In the genomic region with DNA sequence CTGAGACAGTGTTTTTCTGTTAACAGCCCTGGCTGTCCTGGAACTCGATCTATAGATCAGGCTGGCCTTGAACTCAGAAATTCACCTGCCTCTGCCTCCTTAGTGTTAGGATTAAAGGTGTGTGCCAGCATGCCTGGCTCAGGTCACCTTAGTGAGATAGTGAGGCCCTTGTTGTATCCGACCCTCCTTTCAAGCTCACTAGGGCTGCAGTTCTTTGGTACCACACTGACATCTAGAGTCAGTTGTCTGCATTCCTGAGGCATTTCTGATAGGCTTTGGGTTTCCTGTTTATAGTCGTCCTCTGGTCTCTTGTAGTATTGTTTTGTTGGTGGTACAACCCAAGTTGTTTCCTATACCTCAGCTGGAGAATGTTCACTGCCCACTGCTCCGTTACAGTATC, we compare ENCODE assay signal across 8 mouse cellular contexts. TPM values are rescaled to one million over a fixed set of nuclear protein-coding genes. Genes with fewer than 3 reads are reported as not detected.
DNase-seq lines count a peak whose midpoint lies in the region; ATAC-seq and TF ChIP-seq lines count a peak whose summit lies in the region.

No protein-coding gene starts in this region.

- no peak overlapping the region for H3K4me2 ChIP-seq in forebrain, embryonic 14.5 days (ENCODE audit: low read length)
- H3K4me2 ChIP-seq in forebrain, embryonic 12.5 days: no peak overlapping the region
- no peak overlapping the region for H3K4me2 ChIP-seq in midbrain, embryonic 14.5 days (ENCODE audit: low read length)
- H3K4me2 ChIP-seq in midbrain, embryonic 11.5 days: no peak overlapping the region
- no peak overlapping the region for H3K4me2 ChIP-seq in intestine, embryonic 16.5 days (ENCODE audit: low read depth, low read length)

- WGBS in forebrain, embryonic 14.5 days: 67% methylated on average over 4 of the region's 4 CpGs
- WGBS in forebrain, embryonic 12.5 days: 69% methylated on average over 4 of the region's 4 CpGs
- 62% methylated on average over 4 of the region's 4 CpGs for whole genome bisulfite sequencing in midbrain, embryonic 14.5 days
- 65% methylated on average over 4 of the region's 4 CpGs for WGBS in midbrain, embryonic 11.5 days
- WGBS in intestine, embryonic 16.5 days: 52% methylated on average over 4 of the region's 4 CpGs
- 67% methylated on average over 4 of the region's 4 CpGs for WGBS in thymus, adult 2 months

- H3K36me3 ChIP-seq in forebrain, embryonic 14.5 days (ENCODE audit: control insufficient read depth, insufficient read depth, low read length): peaks cover 35% of the 10 kb centered on the region
- H3K36me3 ChIP-seq in forebrain, embryonic 12.5 days (replicated peaks): peaks cover 19% of the 10 kb centered on the region
- H3K36me3 ChIP-seq in midbrain, embryonic 14.5 days (ENCODE audit: control insufficient read depth, insufficient read depth, low read length): peaks cover 27% of the 10 kb centered on the region
- H3K36me3 ChIP-seq in midbrain, embryonic 11.5 days (ENCODE audit: control insufficient read depth, insufficient read depth, low read length): no peaks in the 10 kb centered on the region
- no peaks in the 10 kb centered on the region; the same call in 1 of the 2 replicates for H3K36me3 ChIP-seq in intestine, embryonic 16.5 days (ENCODE audit: control insufficient read depth, insufficient read depth, low read length)
- H3K36me3 ChIP-seq in thymus, adult 2 months (ENCODE audit: control insufficient read depth, insufficient read depth, low read length): no peaks in the 10 kb centered on the region

- H3K27ac ChIP-seq in forebrain, embryonic 14.5 days (ENCODE audit: low read depth, low read length): no peak overlapping the region
- no peak overlapping the region for H3K27ac ChIP-seq in forebrain, embryonic 12.5 days
- H3K27ac ChIP-seq in midbrain, embryonic 14.5 days (replicated peaks; ENCODE audit: low read depth, low read length): no peak overlapping the region
- H3K27ac ChIP-seq in midbrain, embryonic 11.5 days (ENCODE audit: low read depth, low read length): no peak overlapping the region
- no peak overlapping the region for H3K27ac ChIP-seq in intestine, embryonic 16.5 days (ENCODE audit: low read length)
- no peak overlapping the region for H3K27ac ChIP-seq in thymus, adult 2 months (ENCODE audit: control insufficient read depth, insufficient read depth, low read length)

- peak; percentile 40 for DNase-seq in forebrain, embryonic 14.5 days (ENCODE audit: low spot score)
- peak; percentile 62 for DNase-seq in midbrain, embryonic 14.5 days
- no peak for DNase-seq in midbrain, embryonic 11.5 days (ENCODE audit: low spot score, missing footprints)
- peak; percentile 30 for DNase-seq in thymus, adult 2 months
- no peak for DNase-seq in layer of hippocampus, adult 8-10 months (ENCODE audit: low spot score in 2 of 2)
- DNase-seq in embryo, embryonic 9.5 days (ENCODE audit: extremely low spot score): no peak

- H3K9ac ChIP-seq in forebrain, embryonic 14.5 days (ENCODE audit: low read length): no peak overlapping the region
- H3K9ac ChIP-seq in forebrain, embryonic 12.5 days: no peak overlapping the region
- H3K9ac ChIP-seq in midbrain, embryonic 14.5 days (replicated peaks; ENCODE audit: low read length): no peak overlapping the region
- H3K9ac ChIP-seq in midbrain, embryonic 11.5 days (ENCODE audit: low read length): no peak overlapping the region
- no peak overlapping the region for H3K9ac ChIP-seq in intestine, embryonic 16.5 days (ENCODE audit: low read depth, low read length)

- no peaks in the 10 kb centered on the region for H3K27me3 ChIP-seq in forebrain, embryonic 14.5 days (replicated peaks; ENCODE audit: control insufficient read depth, insufficient read depth, low read length)
- H3K27me3 ChIP-seq in forebrain, embryonic 12.5 days: no peaks in the 10 kb centered on the region
- H3K27me3 ChIP-seq in midbrain, embryonic 14.5 days (ENCODE audit: control insufficient read depth, insufficient read depth, low read length): no peaks in the 10 kb centered on the region
- no peaks in the 10 kb centered on the region for H3K27me3 ChIP-seq in midbrain, embryonic 11.5 days (ENCODE audit: control insufficient read depth, insufficient read depth, low read length)
- no peaks in the 10 kb centered on the region for H3K27me3 ChIP-seq in intestine, embryonic 16.5 days (replicated peaks; ENCODE audit: control insufficient read depth, insufficient read depth, low read length)
- H3K27me3 ChIP-seq in thymus, adult 2 months (ENCODE audit: control insufficient read depth, insufficient read depth, low read length): no peaks in the 10 kb centered on the region

- no peak for TF ChIP-seq CTCF in thymus, adult 2 months (IDR thresholded peaks at IDR 0.05; ENCODE audit: borderline replicate concordance, control insufficient read depth, extremely low read depth, insufficient read depth, low read length, poor library complexity)

- H3K9me3 ChIP-seq in forebrain, embryonic 14.5 days (replicated peaks; ENCODE audit: control insufficient read depth, low read length): no peaks in the 10 kb centered on the region
- H3K9me3 ChIP-seq in forebrain, embryonic 12.5 days: no peaks in the 10 kb centered on the region
- H3K9me3 ChIP-seq in midbrain, embryonic 14.5 days (ENCODE audit: control insufficient read depth, low read length): no peaks in the 10 kb centered on the region
- no peaks in the 10 kb centered on the region for H3K9me3 ChIP-seq in midbrain, embryonic 11.5 days (ENCODE audit: control insufficient read depth, low read length)
- no peaks in the 10 kb centered on the region for H3K9me3 ChIP-seq in intestine, embryonic 16.5 days (ENCODE audit: control insufficient read depth, low read length)

- no peaks in the 10 kb centered on the region for H3K4me1 ChIP-seq in forebrain, embryonic 14.5 days (ENCODE audit: control insufficient read depth, insufficient read depth, low read length)
- no peaks in the 10 kb centered on the region for H3K4me1 ChIP-seq in forebrain, embryonic 12.5 days
- H3K4me1 ChIP-seq in midbrain, embryonic 14.5 days (ENCODE audit: control insufficient read depth, insufficient read depth, low read length): no peaks in the 10 kb centered on the region
- no peaks in the 10 kb centered on the region for H3K4me1 ChIP-seq in midbrain, embryonic 11.5 days (ENCODE audit: control insufficient read depth, insufficient read depth, low read length)
- 0 out of 2 replicates have a peak, but pooled peaks cover 2% of the 10 kb centered on the region for H3K4me1 ChIP-seq in intestine, embryonic 16.5 days (ENCODE audit: control insufficient read depth, insufficient read depth, low read length)
- peaks cover 5% of the 10 kb centered on the region for H3K4me1 ChIP-seq in thymus, adult 2 months (replicated peaks; ENCODE audit: control insufficient read depth, insufficient read depth, low read length)

- no peak overlapping the region for H3K4me3 ChIP-seq in forebrain, embryonic 14.5 days (ENCODE audit: low read depth, low read length)
- H3K4me3 ChIP-seq in forebrain, embryonic 12.5 days (replicated peaks): no peak overlapping the region
- no peak overlapping the region for H3K4me3 ChIP-seq in midbrain, embryonic 14.5 days (replicated peaks; ENCODE audit: low read depth, low read length)
- H3K4me3 ChIP-seq in midbrain, embryonic 11.5 days (ENCODE audit: low read depth, low read length): no peak overlapping the region
- H3K4me3 ChIP-seq in intestine, embryonic 16.5 days (ENCODE audit: low read length): no peak overlapping the region
- no peak overlapping the region for H3K4me3 ChIP-seq in thymus, adult 2 months (ENCODE audit: control insufficient read depth, insufficient read depth, low read length)

- TF ChIP-seq POLR2A in thymus, adult 2 months (IDR thresholded peaks at IDR 0.05; ENCODE audit: control insufficient read depth, extremely low read depth, insufficient read depth, low read length, poor library complexity): no peak

- no peak for ATAC-seq in forebrain, embryonic 14.5 days
- no peak for ATAC-seq in forebrain, embryonic 12.5 days (ENCODE audit: low FRiP score)
- no peak for ATAC-seq in midbrain, embryonic 14.5 days (ENCODE audit: low FRiP score, low TSS enrichment)
- ATAC-seq in midbrain, embryonic 11.5 days (ENCODE audit: low FRiP score): no peak
- peak; percentile 44; the same call in 1 of the 2 replicates for ATAC-seq in intestine, embryonic 16.5 days

RNA-seq across cellular contexts. Expression of a gene that starts 10.1 kb away (rescaled TPM):
- 0.61 and 0.87 TPM in 2 replicates for polyA plus RNA-seq in forebrain, embryonic 14.5 days (2014; fragmentation: Nextera tagmentation; extraction: Ambion mirVana)
- 0.94 and 0.95 TPM in 2 replicates for polyA plus RNA-seq in forebrain, embryonic 12.5 days (2016; fragmentation: Nextera tagmentation; extraction: Ambion mirVana)
- 0.39 and 1.4 TPM in 2 replicates for polyA plus RNA-seq in midbrain, embryonic 14.5 days (2014; fragmentation: Nextera tagmentation; extraction: Ambion mirVana)
- polyA plus RNA-seq in midbrain, embryonic 11.5 days (2014; fragmentation: Nextera tagmentation; extraction: Ambion mirVana): 0.94 and 0.96 TPM in 2 replicates
- 2.6 and 2.7 TPM in 2 replicates for polyA plus RNA-seq in intestine, embryonic 16.5 days (2015; fragmentation: Nextera tagmentation; extraction: Ambion mirVana)
- 1.3 and 1.4 TPM in 2 replicates for polyA plus RNA-seq in thymus, adult 2 months (2012; rRNA removed)
- total RNA-seq in layer of hippocampus, adult 8-10 months (2022): 1 to 10 TPM in 2 of 4 experiments, under 1 TPM in 2; 0.28 to 2.8 (median 0.99) TPM

RNA-seq across cellular contexts. Expression of a gene that starts 17.1 kb away (rescaled TPM):
- 0.06 and 0.07 TPM in 2 replicates for polyA plus RNA-seq in forebrain, embryonic 14.5 days (2014; fragmentation: Nextera tagmentation; extraction: Ambion mirVana)
- polyA plus RNA-seq in forebrain, embryonic 12.5 days (2016; fragmentation: Nextera tagmentation; extraction: Ambion mirVana): 0.10 and 0.13 TPM in 2 replicates
- polyA plus RNA-seq in midbrain, embryonic 14.5 days (2014; fragmentation: Nextera tagmentation; extraction: Ambion mirVana): 0.12 TPM in 2 replicates
- 0.06 and 0.14 TPM in 2 replicates for polyA plus RNA-seq in midbrain, embryonic 11.5 days (2014; fragmentation: Nextera tagmentation; extraction: Ambion mirVana)
- polyA plus RNA-seq in intestine, embryonic 16.5 days (2015; fragmentation: Nextera tagmentation; extraction: Ambion mirVana): 0.06 TPM in 2 replicates
- polyA plus RNA-seq in thymus, adult 2 months (2012; rRNA removed): 0.22 and 0.81 TPM in 2 replicates
- under 1 TPM; 0.19 to 0.51 (median 0.32) TPM for total RNA-seq in layer of hippocampus, adult 8-10 months (2022)

RNA-seq across cellular contexts. Expression of a gene that starts 30.1 kb away (rescaled TPM):
- polyA plus RNA-seq in forebrain, embryonic 14.5 days (2014; fragmentation: Nextera tagmentation; extraction: Ambion mirVana): 235 and 236 TPM in 2 replicates
- 227 and 230 TPM in 2 replicates for polyA plus RNA-seq in forebrain, embryonic 12.5 days (2016; fragmentation: Nextera tagmentation; extraction: Ambion mirVana)
- 209 and 227 TPM in 2 replicates for polyA plus RNA-seq in midbrain, embryonic 14.5 days (2014; fragmentation: Nextera tagmentation; extraction: Ambion mirVana)
- polyA plus RNA-seq in midbrain, embryonic 11.5 days (2014; fragmentation: Nextera tagmentation; extraction: Ambion mirVana): 284 and 290 TPM in 2 replicates
- polyA plus RNA-seq in intestine, embryonic 16.5 days (2015; fragmentation: Nextera tagmentation; extraction: Ambion mirVana): 121 and 123 TPM in 2 replicates
- polyA plus RNA-seq in thymus, adult 2 months (2012; rRNA removed): 20.7 and 28.1 TPM in 2 replicates
- 10 to 100 TPM; 75.9 to 92.0 (median 87.8) TPM for total RNA-seq in layer of hippocampus, adult 8-10 months (2022)

Comparison
In these comparisons a context has a peak if more than half of its experiments do, and no peak if none do; other contexts are left out.
1. DNase-seq: peak in forebrain, embryonic 14.5 days (single experiment), midbrain, embryonic 14.5 days (single experiment) and thymus, adult 2 months (single experiment); none in midbrain, embryonic 11.5 days (single experiment), layer of hippocampus, adult 8-10 months (0 of 2) and embryo, embryonic 9.5 days (single experiment).